Mouse (Mus musculus) limb, embryonic 12.5 days (tissue): ENCODE measurements at regions not wholly inside any gene's neighbourhood (a gene's known extent, or its start where the extent isn't known, plus 50 kb on each side); places are given as distances from the start of the nearest gene placed in this dataset.

Experiments used
- ATAC-seq: fragments of 200-750 bp; cut with Nextera tagmentation; 2 replicates; pipeline ENCODE4 v1.8.0; 2017; ENCODE audit warnings: low read depth, moderate TSS enrichment; ENCODE audit not compliant: insufficient number of reproducible peaks, insufficient read depth, low FRiP score, low TSS enrichment
- H3K27ac ChIP-seq: fragments of 300-500 bp; sonication (generic); 2 replicates; pipeline ENCODE4 v1.5.1; 2016; ENCODE audit warnings: mild to moderate bottlenecking, moderate library complexity
- H3K27me3 ChIP-seq: fragments of 300-500 bp; sonication (generic); 2 replicates; pipeline ENCODE4 v1.6.1; 2016; ENCODE audit warnings: mild to moderate bottlenecking, moderate library complexity
- H3K36me3 ChIP-seq: fragments of 300-500 bp; sonication (generic); 2 replicates; pipeline ENCODE4 v1.6.1; 2016; ENCODE audit warnings: mild to moderate bottlenecking, moderate library complexity
- H3K4me1 ChIP-seq: fragments of 300-500 bp; sonication (generic); replicated peaks from 2 replicates; pipeline ENCODE4 v1.6.1; 2016
- H3K4me2 ChIP-seq: fragments of 300-500 bp; sonication (generic); 2 replicates; pipeline ENCODE4 v1.6.1; 2016; ENCODE audit warnings: mild to moderate bottlenecking, moderate library complexity
- H3K4me3 ChIP-seq: fragments of 300-500 bp; sonication (generic); replicated peaks from 2 replicates; pipeline ENCODE4 v1.5.1; 2016; ENCODE audit warnings: mild to moderate bottlenecking
- H3K9ac ChIP-seq: fragments of 300-500 bp; sonication (generic); replicated peaks from 2 replicates; pipeline ENCODE4 v1.6.1; 2016; ENCODE audit warnings: mild to moderate bottlenecking, moderate library complexity
- H3K9me3 ChIP-seq: fragments of 300-500 bp; sonication (generic); 2 replicates; pipeline ENCODE4 v1.6.1; 2016; ENCODE audit warnings: mild to moderate bottlenecking, moderate library complexity
- WGBS: fragments of 180-500 bp; shearing (Covaris S2); methylation state at CpG from one replicate; pipeline ENCODE4 v1.1.7; 2016; 5-methylcytosine and 5-hydroxymethylcytosine counted together

GRCm38 (mm10) chr17:88307826-88308225 lies 132.7 kb upstream of the Foxn2 start:
- Histone ChIP-seq H3K4me1 (no peaks in the 10 kb centered on the region), H3K27ac (no peak overlapping the region), H3K4me3 (no peak overlapping the region), H3K36me3 (no peaks in the 10 kb centered on the region), H3K9ac (no peak overlapping the region), H3K27me3 (no peaks in the 10 kb centered on the region), H3K9me3 (0 out of 2 replicates have a peak, but pooled peaks cover under 1% of the 10 kb centered on the region), H3K4me2 (no peak overlapping the region)
- WGBS, result 90% methylated on average over 9 of the region's 9 CpGs
- no peak for ATAC-seq

- Histone ChIP-seq H3K27ac (no peak overlapping the region), H3K36me3 (no peaks in the 10 kb centered on the region), H3K4me2 (no peak overlapping the region), H3K27me3 (no peaks in the 10 kb centered on the region), H3K9me3 (peaks cover 5% of the 10 kb centered on the region; the same call in 1 of the 2 replicates), H3K4me3 (no peak overlapping the region), H3K9ac (no peak overlapping the region), H3K4me1 (no peaks in the 10 kb centered on the region)
- no peak for ATAC-seq
- WGBS, result 77% methylated on average over 2 of the region's 2 CpGs
Observed at GRCm38 (mm10) chr17:88312876-88313275, 127.6 kb upstream of the Foxn2 start.

- H3K27ac ChIP-seq, result no peak overlapping the region
- H3K4me1 ChIP-seq, result no peaks in the 10 kb centered on the region
- no peaks in the 10 kb centered on the region for H3K27me3 ChIP-seq
- no peak for ATAC-seq
- no peak overlapping the region for H3K4me3 ChIP-seq
- no peak overlapping the region for H3K9ac ChIP-seq
- WGBS, result 74% methylated on average over 15 of the region's 15 CpGs
- H3K4me2 ChIP-seq, result no peak overlapping the region
- H3K36me3 ChIP-seq, result no peaks in the 10 kb centered on the region
- H3K9me3 ChIP-seq, result peaks cover 5% of the 10 kb centered on the region; the same call in 1 of the 2 replicates
Observed at GRCm38 (mm10) chr17:88316213-88316967, 124.1 kb upstream of the Foxn2 start.

- no peak overlapping the region for H3K4me2 ChIP-seq
- 77% methylated on average over 5 of the region's 5 CpGs for WGBS
- H3K9me3 ChIP-seq, result peaks cover 5% of the 10 kb centered on the region; the same call in 1 of the 2 replicates
- no peaks in the 10 kb centered on the region for H3K4me1 ChIP-seq
- no peak overlapping the region for H3K4me3 ChIP-seq
- H3K36me3 ChIP-seq, result no peaks in the 10 kb centered on the region
- no peaks in the 10 kb centered on the region for H3K27me3 ChIP-seq
- no peak overlapping the region for H3K9ac ChIP-seq
- no peak for ATAC-seq
- no peak overlapping the region for H3K27ac ChIP-seq
Observed at GRCm38 (mm10) chr17:88317311-88317710, 123.2 kb upstream of the Foxn2 start.

GRCm38 (mm10) chr17:88317806-88318205 lies 122.7 kb upstream of the Foxn2 start:
- Histone ChIP-seq H3K4me2 (no peak overlapping the region), H3K9me3 (peaks cover 4% of the 10 kb centered on the region; the same call in 1 of the 2 replicates), H3K9ac (no peak overlapping the region), H3K4me3 (no peak overlapping the region), H3K27me3 (no peaks in the 10 kb centered on the region), H3K4me1 (no peaks in the 10 kb centered on the region), H3K36me3 (no peaks in the 10 kb centered on the region), H3K27ac (no peak overlapping the region)
- no peak for ATAC-seq
- WGBS, result 87% methylated on average over 7 of the region's 7 CpGs

- no peak overlapping the region for H3K27ac ChIP-seq
- no peak overlapping the region for H3K9ac ChIP-seq
- H3K9me3 ChIP-seq, result peaks cover 1% of the 10 kb centered on the region; the same call in 1 of the 2 replicates
- ATAC-seq, result peak; percentile 46; the same call in 1 of the 2 replicates
- H3K4me3 ChIP-seq, result no peak overlapping the region
- no peaks in the 10 kb centered on the region for H3K4me1 ChIP-seq
- 61% methylated on average over 16 of the region's 16 CpGs for WGBS
- no peaks in the 10 kb centered on the region for H3K36me3 ChIP-seq
- H3K27me3 ChIP-seq, result no peaks in the 10 kb centered on the region
- no peak overlapping the region for H3K4me2 ChIP-seq
Observed at GRCm38 (mm10) chr17:88318207-88318791, 122.2 kb upstream of the Foxn2 start.

GRCm38 (mm10) chr17:88318936-88319335 lies 121.6 kb upstream of the Foxn2 start:
- no peak overlapping the region for H3K4me2 ChIP-seq
- H3K9ac ChIP-seq, result no peak overlapping the region
- H3K27ac ChIP-seq, result no peak overlapping the region
- H3K9me3 ChIP-seq, result no peaks in the 10 kb centered on the region
- no peaks in the 10 kb centered on the region for H3K36me3 ChIP-seq
- H3K4me3 ChIP-seq, result no peak overlapping the region
- no peaks in the 10 kb centered on the region for H3K4me1 ChIP-seq
- no peak for ATAC-seq
- no peaks in the 10 kb centered on the region for H3K27me3 ChIP-seq
- 65% methylated on average over 5 of the region's 5 CpGs for WGBS

GRCm38 (mm10) chr17:88320686-88321085 lies 119.8 kb upstream of the Foxn2 start:
- Histone ChIP-seq H3K36me3 (no peaks in the 10 kb centered on the region), H3K9me3 (no peaks in the 10 kb centered on the region), H3K4me2 (no peak overlapping the region), H3K4me3 (no peak overlapping the region), H3K9ac (no peak overlapping the region), H3K27me3 (no peaks in the 10 kb centered on the region), H3K27ac (no peak overlapping the region), H3K4me1 (peaks cover 7% of the 10 kb centered on the region)
- 84% methylated on average over 1 of the region's 1 CpGs for WGBS
- ATAC-seq, result no peak

- Histone ChIP-seq H3K9ac (no peak overlapping the region), H3K4me2 (no peak overlapping the region), H3K9me3 (peaks cover 5% of the 10 kb centered on the region; the same call in 1 of the 2 replicates), H3K4me3 (no peak overlapping the region), H3K4me1 (peaks cover 16% of the 10 kb centered on the region), H3K27ac (0 out of 2 replicates have a peak overlapping the region, but pooled peaks have one; percentile 45), H3K36me3 (no peaks in the 10 kb centered on the region), H3K27me3 (no peaks in the 10 kb centered on the region)
- 56% methylated on average over 14 of the region's 14 CpGs for WGBS
- ATAC-seq, result 0 out of 2 replicates have a peak, but pooled peaks have one; percentile 29
Observed at GRCm38 (mm10) chr17:88325326-88325909, 115.1 kb upstream of the Foxn2 start.

- Histone ChIP-seq H3K4me1 (peaks cover 16% of the 10 kb centered on the region), H3K4me2 (no peak overlapping the region), H3K27me3 (no peaks in the 10 kb centered on the region), H3K4me3 (no peak overlapping the region), H3K9ac (no peak overlapping the region), H3K9me3 (peaks cover 6% of the 10 kb centered on the region; the same call in 1 of the 2 replicates), H3K27ac (peak overlapping the region; percentile 9; the same call in 1 of the 2 replicates), H3K36me3 (no peaks in the 10 kb centered on the region)
- 0 out of 2 replicates have a peak, but pooled peaks have one; percentile 8 for ATAC-seq
- WGBS, result 40% methylated on average over 12 of the region's 12 CpGs
Observed at GRCm38 (mm10) chr17:88325910-88326739, 114.4 kb upstream of the Foxn2 start.
